Mouse (Mus musculus): ENCODE results near the gene Rgs3. TPM values are rescaled to one million over a fixed set of nuclear protein-coding genes. Genes with fewer than 3 reads are reported as not detected.

Rgs3 gene
- polyA plus RNA-seq, 1 experiment = 44.0 TPM

GRCm38 (mm10) chr4:62594442-62594841 lies 34.8 kb downstream of the Rgs3 start:
- TF ChIP-seq CTCF (IDR thresholded peaks at IDR 0.05; ENCODE audit: borderline replicate concordance, insufficient read depth, low read length) = no peak
- no peak for TF ChIP-seq POLR2A (IDR thresholded peaks at IDR 0.05; ENCODE audit: low read depth, low read length)
- Histone ChIP-seq H3K27ac (ENCODE audit: insufficient read depth, low read length) (no peak overlapping the region), H3K4me1 (ENCODE audit: control insufficient read depth, insufficient read depth, low read length) (peaks cover 5% of the 10 kb centered on the region), H3K4me3 (ENCODE audit: insufficient read depth, low read length) (no peak overlapping the region)

DNA sequence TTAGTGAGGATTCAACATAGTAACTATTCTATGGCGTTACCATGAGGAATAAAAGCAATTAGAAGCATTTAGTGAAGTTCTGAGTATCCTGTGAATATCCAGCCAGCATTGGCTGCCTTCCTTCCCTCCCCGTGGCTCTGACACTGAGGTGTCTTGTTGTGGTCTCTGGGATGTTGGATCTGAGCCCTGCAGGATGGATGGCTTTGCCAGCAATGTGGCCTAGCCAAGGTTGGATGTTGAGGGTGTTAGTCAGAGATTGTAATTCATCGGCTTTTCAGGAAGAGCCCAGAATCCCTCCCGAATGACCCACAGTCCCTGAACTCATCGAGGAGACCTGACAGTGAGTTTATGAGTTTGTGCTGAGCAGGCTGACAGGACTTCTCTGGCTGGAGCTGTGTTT lies 36.4 kb downstream of the Rgs3 start:
- Histone ChIP-seq H3K27ac (ENCODE audit: insufficient read depth, low read length) (no peak overlapping the region), H3K4me1 (ENCODE audit: control insufficient read depth, insufficient read depth, low read length) (peaks cover 5% of the 10 kb centered on the region), H3K4me3 (ENCODE audit: insufficient read depth, low read length) (no peak overlapping the region)
- TF ChIP-seq CTCF (IDR thresholded peaks at IDR 0.05; ENCODE audit: borderline replicate concordance, insufficient read depth, low read length) (no peak), POLR2A (IDR thresholded peaks at IDR 0.05; ENCODE audit: low read depth, low read length) (no peak)

- Histone ChIP-seq H3K4me3 (ENCODE audit: insufficient read depth, low read length) (no peak overlapping the region), H3K4me1 (ENCODE audit: control insufficient read depth, insufficient read depth, low read length) (peaks cover 5% of the 10 kb centered on the region), H3K27ac (ENCODE audit: insufficient read depth, low read length) (no peak overlapping the region)
- no peak for TF ChIP-seq POLR2A (IDR thresholded peaks at IDR 0.05; ENCODE audit: low read depth, low read length)
- TF ChIP-seq CTCF (IDR thresholded peaks at IDR 0.05; ENCODE audit: borderline replicate concordance, insufficient read depth, low read length) = no peak
Measured at GRCm38 (mm10) chr4:62600549-62600948, 40.9 kb downstream of the Rgs3 start.

DNA sequence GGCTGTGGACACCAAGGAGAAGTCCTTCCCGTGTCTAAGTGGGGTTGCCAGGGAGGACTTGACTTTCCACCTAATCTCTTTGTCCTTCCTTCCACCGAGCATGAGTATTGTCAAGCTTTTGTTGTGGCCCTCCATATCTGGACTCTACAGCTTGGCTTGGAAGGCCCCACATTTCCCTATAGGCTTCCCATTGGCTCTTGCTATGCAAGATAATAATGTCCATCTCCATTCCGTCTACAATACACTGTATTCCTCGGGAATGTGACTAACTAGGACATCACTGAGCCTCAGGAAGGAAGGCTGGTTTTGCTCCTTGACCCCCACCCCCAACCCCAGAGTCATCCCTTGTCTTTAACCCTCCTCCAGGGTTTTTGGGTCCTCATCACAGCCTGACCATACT lies 44.0 kb downstream of the Rgs3 start:
- TF ChIP-seq POLR2A (IDR thresholded peaks at IDR 0.05; ENCODE audit: low read depth, low read length) (no peak), CTCF (IDR thresholded peaks at IDR 0.05; ENCODE audit: borderline replicate concordance, insufficient read depth, low read length) (no peak)
- no peak overlapping the region for H3K4me3 ChIP-seq (ENCODE audit: insufficient read depth, low read length)
- H3K27ac ChIP-seq (ENCODE audit: insufficient read depth, low read length) = no peak overlapping the region
- no peaks in the 10 kb centered on the region for H3K4me1 ChIP-seq (ENCODE audit: control insufficient read depth, insufficient read depth, low read length)

DNA sequence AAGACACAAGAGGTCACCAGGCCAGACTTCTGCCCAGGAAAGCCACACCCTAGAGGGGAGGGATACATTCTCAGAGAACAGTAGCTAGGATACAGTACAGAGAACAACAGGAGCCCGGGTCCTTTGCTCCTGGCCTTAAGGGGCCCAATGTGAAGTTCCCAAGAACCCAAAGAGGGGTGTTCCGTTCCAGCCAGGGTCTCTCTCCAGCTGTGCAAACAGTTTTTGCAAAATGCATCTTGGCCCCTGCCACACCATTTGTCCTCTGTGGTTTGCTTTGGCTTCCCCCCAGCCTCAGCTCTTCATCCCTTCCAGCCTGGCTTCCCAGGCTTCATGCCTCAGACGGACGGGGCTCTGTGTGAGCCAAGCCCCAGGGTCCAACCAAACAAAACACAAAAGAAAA lies 44.4 kb downstream of the Rgs3 start:
- Histone ChIP-seq H3K27ac (ENCODE audit: insufficient read depth, low read length) (no peak overlapping the region), H3K4me1 (ENCODE audit: control insufficient read depth, insufficient read depth, low read length) (no peaks in the 10 kb centered on the region), H3K4me3 (ENCODE audit: insufficient read depth, low read length) (no peak overlapping the region)
- no peak for TF ChIP-seq POLR2A (IDR thresholded peaks at IDR 0.05; ENCODE audit: low read depth, low read length)
- no peak for TF ChIP-seq CTCF (IDR thresholded peaks at IDR 0.05; ENCODE audit: borderline replicate concordance, insufficient read depth, low read length)

GRCm38 (mm10) chr4:62605856-62606541 lies 46.4 kb downstream of the Rgs3 start:
- TF ChIP-seq POLR2A (IDR thresholded peaks at IDR 0.05; ENCODE audit: low read depth, low read length) (no peak), CTCF (IDR thresholded peaks at IDR 0.05; ENCODE audit: borderline replicate concordance, insufficient read depth, low read length) (no peak)
- Histone ChIP-seq H3K27ac (ENCODE audit: insufficient read depth, low read length) (no peak overlapping the region), H3K4me1 (ENCODE audit: control insufficient read depth, insufficient read depth, low read length) (no peaks in the 10 kb centered on the region), H3K4me3 (ENCODE audit: insufficient read depth, low read length) (no peak overlapping the region)

GRCm38 (mm10) chr4:62606542-62606882 lies 46.9 kb downstream of the Rgs3 start:
- TF ChIP-seq POLR2A (IDR thresholded peaks at IDR 0.05; ENCODE audit: low read depth, low read length) (no peak), CTCF (IDR thresholded peaks at IDR 0.05; ENCODE audit: borderline replicate concordance, insufficient read depth, low read length) (no peak)
- Histone ChIP-seq H3K27ac (ENCODE audit: insufficient read depth, low read length) (no peak overlapping the region), H3K4me1 (ENCODE audit: control insufficient read depth, insufficient read depth, low read length) (no peaks in the 10 kb centered on the region), H3K4me3 (ENCODE audit: insufficient read depth, low read length) (no peak overlapping the region)

- no peak overlapping the region for H3K4me3 ChIP-seq (ENCODE audit: insufficient read depth, low read length)
- H3K27ac ChIP-seq (ENCODE audit: insufficient read depth, low read length) = no peak overlapping the region
- no peak for TF ChIP-seq CTCF (IDR thresholded peaks at IDR 0.05; ENCODE audit: borderline replicate concordance, insufficient read depth, low read length)
- no peak for TF ChIP-seq POLR2A (IDR thresholded peaks at IDR 0.05; ENCODE audit: low read depth, low read length)
- H3K4me1 ChIP-seq (ENCODE audit: control insufficient read depth, insufficient read depth, low read length) = no peaks in the 10 kb centered on the region
Measured at GRCm38 (mm10) chr4:62606905-62607304, 47.3 kb downstream of the Rgs3 start.

- Histone ChIP-seq H3K4me1 (ENCODE audit: control insufficient read depth, insufficient read depth, low read length) (no peaks in the 10 kb centered on the region), H3K4me3 (ENCODE audit: insufficient read depth, low read length) (no peak overlapping the region), H3K27ac (ENCODE audit: insufficient read depth, low read length) (no peak overlapping the region)
- no peak for TF ChIP-seq CTCF (IDR thresholded peaks at IDR 0.05; ENCODE audit: borderline replicate concordance, insufficient read depth, low read length)
- TF ChIP-seq POLR2A (IDR thresholded peaks at IDR 0.05; ENCODE audit: low read depth, low read length) = no peak
Measured at GRCm38 (mm10) chr4:62607345-62607744, 47.7 kb downstream of the Rgs3 start.

GRCm38 (mm10) chr4:62607805-62608204 lies 48.2 kb downstream of the Rgs3 start:
- Histone ChIP-seq H3K27ac (ENCODE audit: insufficient read depth, low read length) (no peak overlapping the region), H3K4me3 (ENCODE audit: insufficient read depth, low read length) (no peak overlapping the region), H3K4me1 (ENCODE audit: control insufficient read depth, insufficient read depth, low read length) (no peaks in the 10 kb centered on the region)
- TF ChIP-seq CTCF (IDR thresholded peaks at IDR 0.05; ENCODE audit: borderline replicate concordance, insufficient read depth, low read length) (no peak), POLR2A (IDR thresholded peaks at IDR 0.05; ENCODE audit: low read depth, low read length) (no peak)
